Mouse (Mus musculus) forebrain, embryonic 13.5 days (tissue): ENCODE data around the gene Cdc40. TPM values are rescaled to one million over a fixed set of nuclear protein-coding genes. Genes with fewer than 3 reads are reported as not detected.
A peak's percentile ranks its signal among the peaks of the same experiment; 100 is the strongest.

Experiments used
- ATAC-seq: fragments of 200-750 bp; cut with Nextera tagmentation; 2 replicates; pipeline ENCODE4 v1.8.0; 2017
- H3K27ac ChIP-seq: fragments of 300-500 bp; sonication (generic); 2 replicates; pipeline ENCODE4 v1.5.1; 2015; ENCODE audit warnings: inconsistent platforms, mild to moderate bottlenecking, moderate library complexity
- H3K27me3 ChIP-seq: fragments of 300-500 bp; sonication (generic); 2 replicates; pipeline ENCODE4 v1.6.1; 2015; ENCODE audit warnings: mild to moderate bottlenecking, inconsistent platforms
- H3K36me3 ChIP-seq: fragments of 300-500 bp; sonication (generic); 2 replicates; pipeline ENCODE4 v1.6.1; 2015; ENCODE audit warnings: mild to moderate bottlenecking, inconsistent platforms; ENCODE audit not compliant: poor library complexity, severe bottlenecking
- H3K4me1 ChIP-seq: fragments of 300-500 bp; sonication (generic); 2 replicates; pipeline ENCODE4 v1.6.1; 2015; ENCODE audit warnings: inconsistent platforms
- H3K4me2 ChIP-seq: fragments of 300-500 bp; sonication (generic); 2 replicates; pipeline ENCODE4 v1.6.1; 2015; ENCODE audit warnings: inconsistent platforms, mild to moderate bottlenecking, moderate library complexity
- H3K4me3 ChIP-seq: fragments of 300-500 bp; sonication (generic); 2 replicates; pipeline ENCODE4 v1.5.1; 2015; ENCODE audit warnings: mild to moderate bottlenecking, inconsistent platforms
- H3K9ac ChIP-seq: fragments of 300-500 bp; sonication (generic); 2 replicates; pipeline ENCODE4 v1.6.1; 2015; ENCODE audit warnings: mild to moderate bottlenecking, inconsistent platforms
- H3K9me3 ChIP-seq: fragments of 300-500 bp; sonication (generic); replicated peaks from 2 replicates; pipeline ENCODE4 v1.6.1; 2016; ENCODE audit warnings: inconsistent platforms
- WGBS: fragments of 180-500 bp; shearing (Covaris S2); methylation state at CpG from one replicate; pipeline ENCODE4 v1.1.7; 2015; 5-methylcytosine and 5-hydroxymethylcytosine counted together
- polyA plus RNA-seq: library from polyadenylated mRNA; unstranded; fragments of >200 nt; fragmentation: Nextera tagmentation; extraction: Ambion mirVana; gene quantifications from 2 replicates; pipeline ENCODE4 v1.2.1, GENCODE M21; 2015

Gene Cdc40
- polyA plus RNA-seq, 1 experiment from 2014 or later = 33.8 TPM

DNA sequence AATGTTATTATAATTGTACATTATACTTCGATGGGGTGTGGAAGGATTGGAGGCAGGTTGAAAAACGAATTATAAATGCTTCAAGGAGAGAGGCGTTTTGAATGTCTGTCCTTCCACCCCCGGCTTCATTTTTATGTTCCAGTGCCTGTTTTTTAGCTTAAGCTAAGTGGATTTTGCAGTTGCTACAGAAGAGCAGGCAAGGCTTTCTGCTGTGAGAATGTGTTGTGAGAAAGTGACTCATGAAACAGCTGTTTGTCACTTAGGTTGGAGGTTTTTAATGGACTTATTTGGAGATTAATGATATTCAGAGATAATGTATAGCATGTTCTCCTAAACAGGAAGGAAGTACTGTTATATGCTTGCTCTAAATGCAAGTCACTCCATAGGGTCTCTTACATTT lies 6.0 kb upstream of the Cdc40 start:
- 87% methylated on average over 4 of the region's 4 CpGs for WGBS
- H3K4me3 ChIP-seq = no peak overlapping the region
- no peaks in the 10 kb centered on the region for H3K9me3 ChIP-seq
- no peak for ATAC-seq
- H3K36me3 ChIP-seq = 0 out of 2 replicates have a peak, but pooled peaks cover 4% of the 10 kb centered on the region
- H3K4me1 ChIP-seq = peaks cover 11% of the 10 kb centered on the region; the same call in 1 of the 2 replicates
- no peak overlapping the region for H3K4me2 ChIP-seq
- H3K9ac ChIP-seq = no peak overlapping the region
- no peak overlapping the region for H3K27ac ChIP-seq
- no peaks in the 10 kb centered on the region for H3K27me3 ChIP-seq

DNA sequence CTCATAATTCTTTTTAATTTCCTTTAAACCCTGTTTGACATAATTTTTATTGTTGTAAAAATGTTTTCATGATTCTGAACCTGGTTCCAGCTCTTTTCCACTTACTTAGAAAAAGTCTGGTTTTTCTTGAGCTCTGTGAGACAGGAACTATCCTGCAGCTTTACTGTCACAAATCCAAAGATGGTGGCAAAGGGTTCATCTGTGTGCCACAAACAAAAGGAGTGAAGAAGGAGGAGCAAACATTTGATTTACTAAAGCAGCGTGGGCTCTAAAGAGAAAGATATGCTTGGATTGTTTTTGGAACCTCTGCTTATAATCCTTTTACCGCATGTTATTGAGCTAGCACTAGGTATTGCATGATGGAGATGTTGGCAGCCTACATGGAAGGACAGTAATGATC lies 4.2 kb upstream of the Cdc40 start:
- no peak overlapping the region for H3K4me2 ChIP-seq
- 74% methylated on average over 2 of the region's 2 CpGs for WGBS

DNA sequence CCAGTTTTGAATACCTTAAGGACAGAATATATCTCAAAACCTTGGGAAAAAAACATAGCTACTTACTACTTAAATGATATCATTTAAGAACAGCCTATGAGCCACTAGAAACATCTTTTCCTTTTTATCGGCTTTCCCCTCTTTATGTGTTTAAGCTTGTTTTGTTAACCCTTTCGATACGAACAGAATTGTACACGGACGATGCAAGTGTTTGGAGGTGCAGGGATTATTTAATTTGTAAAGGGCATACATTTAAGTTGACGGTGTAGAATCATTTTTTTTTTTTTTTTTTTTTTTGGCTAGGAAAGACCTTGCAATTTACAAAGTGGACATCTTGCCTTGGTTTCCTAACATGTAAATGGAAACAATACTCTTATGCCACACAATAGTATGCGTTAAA lies 2.3 kb upstream of the Cdc40 start:
- peaks cover 26% of the 10 kb centered on the region for H3K4me1 ChIP-seq
- WGBS = 33% methylated on average over 7 of the region's 7 CpGs
- H3K9me3 ChIP-seq = no peaks in the 10 kb centered on the region
- ATAC-seq = no peak
- no peak overlapping the region for H3K9ac ChIP-seq
- no peaks in the 10 kb centered on the region for H3K27me3 ChIP-seq
- no peak overlapping the region for H3K27ac ChIP-seq
- peak overlapping the region; percentile 31 for H3K4me3 ChIP-seq
- no peaks in the 10 kb centered on the region for H3K36me3 ChIP-seq
- H3K4me2 ChIP-seq = peak overlapping the region; percentile 56

More for the DNA sequence above, 4.2 kb upstream of the Cdc40 start:
- Histone ChIP-seq H3K4me3 (no peak overlapping the region), H3K36me3 (no peaks in the 10 kb centered on the region), H3K9ac (no peak overlapping the region), H3K27ac (no peak overlapping the region), H3K27me3 (no peaks in the 10 kb centered on the region), H3K9me3 (no peaks in the 10 kb centered on the region), H3K4me1 (peaks cover 7% of the 10 kb centered on the region; the same call in 1 of the 2 replicates)
- no peak for ATAC-seq

DNA sequence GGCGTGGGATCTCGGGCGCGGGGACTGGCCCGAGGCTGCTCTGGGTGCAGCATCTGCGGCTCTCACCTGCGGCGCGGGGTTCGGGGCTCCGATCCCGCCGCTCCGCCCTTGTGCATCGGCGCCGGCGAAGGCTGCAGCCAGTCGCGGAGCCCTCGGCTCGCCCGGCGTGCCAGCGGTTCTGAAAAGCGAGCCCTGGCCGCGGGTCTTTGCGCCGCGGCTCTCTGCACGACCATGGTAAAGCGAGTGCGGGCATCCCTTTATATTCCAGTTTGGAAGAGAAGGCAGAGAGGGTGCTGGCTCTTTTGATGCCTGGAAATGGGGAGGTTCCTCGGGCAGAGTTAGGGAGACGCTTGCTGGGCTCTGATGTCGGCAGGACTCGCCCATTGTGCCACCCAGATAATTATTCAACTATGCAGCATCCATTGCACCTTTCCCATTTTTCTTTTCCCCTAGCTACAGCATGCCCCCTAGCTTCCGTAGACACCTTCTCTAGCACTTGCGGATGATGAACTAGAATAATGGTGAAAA lies 1.2 kb upstream of the Cdc40 start:
- Histone ChIP-seq H3K36me3 (no peaks in the 10 kb centered on the region), H3K4me3 (peak overlapping the region; percentile 85), H3K9ac (peak overlapping the region; percentile 97), H3K4me2 (peak overlapping the region; percentile 62), H3K9me3 (no peaks in the 10 kb centered on the region), H3K4me1 (peaks cover 28% of the 10 kb centered on the region), H3K27me3 (no peaks in the 10 kb centered on the region), H3K27ac (peak overlapping the region; percentile 99)
- WGBS = 0% methylated on average over 34 of the region's 40 CpGs
- peak; percentile 13 for ATAC-seq

DNA sequence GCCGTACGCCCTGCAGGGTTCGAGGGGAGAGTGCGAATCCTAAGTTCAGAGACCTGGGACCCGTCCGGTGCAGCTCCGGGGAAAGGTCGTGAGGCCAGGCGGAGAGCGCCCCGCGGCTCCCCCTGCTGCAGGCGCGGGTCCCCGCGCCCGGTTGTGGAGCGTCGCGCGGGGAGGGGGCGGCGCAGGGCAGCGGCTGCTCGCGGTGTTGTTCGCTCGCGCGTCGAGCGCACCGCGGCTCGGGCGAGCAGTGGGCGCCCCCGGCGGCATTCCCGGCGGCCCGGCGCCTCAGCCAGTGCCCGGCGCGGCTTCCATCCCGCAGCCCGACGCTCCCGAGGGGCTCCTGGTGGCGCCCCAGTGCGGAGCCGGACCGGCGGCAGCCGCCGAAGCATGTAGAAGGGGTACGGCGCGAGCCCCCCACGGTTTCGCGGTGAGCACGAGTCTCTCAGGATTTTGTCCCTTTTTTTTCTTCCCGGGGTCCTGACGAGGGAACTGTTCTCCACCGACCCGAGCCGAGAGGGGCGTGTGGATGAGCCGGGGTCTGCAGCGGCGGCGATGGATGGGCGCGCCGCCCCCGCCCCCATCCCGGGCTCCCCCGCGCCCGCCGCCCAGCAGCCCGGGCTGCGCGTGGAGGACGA lies 650 bp upstream of the Cdc40 start:
- peak overlapping the region; percentile 97 for H3K9ac ChIP-seq
- peak; percentile 91 for ATAC-seq
- H3K27ac ChIP-seq = peak overlapping the region; percentile 99
- peak overlapping the region; percentile 62 for H3K4me2 ChIP-seq
- peaks cover 28% of the 10 kb centered on the region for H3K4me1 ChIP-seq
- H3K27me3 ChIP-seq = no peaks in the 10 kb centered on the region
- H3K36me3 ChIP-seq = no peaks in the 10 kb centered on the region
- no peaks in the 10 kb centered on the region for H3K9me3 ChIP-seq
- peak overlapping the region; percentile 85 for H3K4me3 ChIP-seq
- under 1% methylated on average over 60 of the region's 87 CpGs for WGBS

DNA sequence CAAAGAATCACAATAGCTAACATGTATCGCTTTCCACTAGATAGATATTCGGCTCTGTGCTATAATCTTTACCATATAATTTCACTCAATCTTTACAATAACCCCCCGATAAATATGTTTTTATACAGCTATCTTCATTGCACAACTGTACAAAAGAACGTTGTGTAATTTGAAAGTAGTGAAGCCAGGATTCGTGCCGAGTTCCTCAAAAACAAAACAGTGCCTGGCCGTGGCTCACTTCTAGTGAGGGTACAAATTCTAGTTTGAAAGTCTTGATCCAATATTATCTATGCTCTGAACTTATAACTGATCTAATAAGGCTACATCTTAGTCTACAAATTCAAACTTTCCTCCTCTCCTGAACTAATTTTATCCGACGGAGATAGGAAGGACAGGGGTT lies 778 bp downstream of the Cdc40 start:
- peak overlapping the region; percentile 86 for H3K9ac ChIP-seq
- no peaks in the 10 kb centered on the region for H3K36me3 ChIP-seq
- peak overlapping the region; percentile 85 for H3K4me3 ChIP-seq
- peaks cover 28% of the 10 kb centered on the region for H3K4me1 ChIP-seq
- H3K27ac ChIP-seq = peak overlapping the region; percentile 65; the same call in 1 of the 2 replicates
- H3K9me3 ChIP-seq = no peaks in the 10 kb centered on the region
- H3K4me2 ChIP-seq = peak overlapping the region; percentile 73
- H3K27me3 ChIP-seq = no peaks in the 10 kb centered on the region
- no peak for ATAC-seq
- WGBS = 15% methylated on average over 9 of the region's 9 CpGs

DNA sequence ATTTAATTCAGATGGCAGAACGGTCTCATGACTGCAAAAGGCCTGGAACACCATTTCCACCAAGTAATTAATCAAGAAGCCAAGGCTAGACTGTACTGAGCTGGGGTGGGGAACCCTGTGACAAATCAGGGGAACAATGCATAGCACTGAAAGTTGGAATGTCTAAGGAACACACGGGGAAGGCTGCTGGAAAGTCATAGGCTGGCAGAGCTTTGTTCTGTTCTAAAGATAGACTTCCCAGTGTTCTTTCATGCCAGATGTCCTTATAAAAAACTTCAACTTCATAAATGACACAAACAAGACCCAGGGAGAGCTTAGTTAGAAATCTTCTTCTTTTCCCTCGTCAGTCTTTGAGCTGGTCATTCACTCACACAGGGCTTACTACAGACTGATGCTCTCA lies 1.9 kb downstream of the Cdc40 start:
- H3K9me3 ChIP-seq = no peaks in the 10 kb centered on the region
- H3K36me3 ChIP-seq = no peaks in the 10 kb centered on the region
- H3K27me3 ChIP-seq = no peaks in the 10 kb centered on the region
- H3K27ac ChIP-seq = no peak overlapping the region
- no peak for ATAC-seq
- no peak overlapping the region for H3K4me3 ChIP-seq
- H3K4me1 ChIP-seq = peaks cover 28% of the 10 kb centered on the region
- H3K4me2 ChIP-seq = 0 out of 2 replicates have a peak overlapping the region, but pooled peaks have one; percentile 4
- 71% methylated on average over 3 of the region's 3 CpGs for WGBS
- H3K9ac ChIP-seq = no peak overlapping the region

DNA sequence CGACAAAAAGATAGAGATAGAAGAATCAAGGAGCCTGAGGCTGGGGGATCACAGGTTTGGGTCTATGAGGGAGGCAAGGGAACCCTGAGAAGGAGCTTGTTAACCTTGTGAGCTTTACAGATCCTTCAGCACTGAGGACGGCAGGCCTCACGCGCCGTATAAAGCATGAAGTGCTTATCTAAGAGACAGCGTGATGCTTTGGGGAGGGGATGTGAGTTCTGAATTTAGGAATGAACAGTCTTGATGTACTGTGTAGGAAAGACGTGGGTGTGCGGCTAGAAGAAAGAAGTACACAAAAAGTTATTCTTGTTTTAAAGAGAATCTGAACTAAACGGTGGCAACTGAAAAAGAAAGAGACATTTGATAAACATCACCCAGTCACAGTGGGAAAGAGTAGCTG lies 3.1 kb downstream of the Cdc40 start:
- no peak overlapping the region for H3K4me3 ChIP-seq
- no peak overlapping the region for H3K4me2 ChIP-seq
- no peak overlapping the region for H3K27ac ChIP-seq
- H3K9me3 ChIP-seq = no peaks in the 10 kb centered on the region
- no peak overlapping the region for H3K9ac ChIP-seq
- 0 out of 2 replicates have a peak, but pooled peaks cover 9% of the 10 kb centered on the region for H3K36me3 ChIP-seq
- no peak for ATAC-seq
- H3K27me3 ChIP-seq = no peaks in the 10 kb centered on the region
- 92% methylated on average over 9 of the region's 9 CpGs for WGBS
- peaks cover 22% of the 10 kb centered on the region for H3K4me1 ChIP-seq

DNA sequence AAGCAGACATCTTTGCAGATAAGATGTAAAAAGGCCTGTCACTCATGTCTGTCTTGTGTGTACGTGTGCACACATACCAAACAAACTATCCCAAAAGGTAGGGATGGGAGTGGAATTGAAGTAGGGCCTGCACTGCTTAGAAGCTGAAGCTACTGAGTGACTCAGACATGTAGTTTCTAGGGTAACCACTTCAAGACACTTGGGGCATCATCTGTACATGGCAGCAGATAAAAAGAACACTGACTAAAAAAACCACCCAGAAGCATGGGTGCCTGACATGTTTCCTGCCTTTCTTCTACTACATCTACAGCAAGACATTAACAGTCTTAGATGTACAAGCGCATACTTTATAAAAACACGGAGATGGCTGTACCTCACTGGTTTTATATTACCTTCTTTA lies 4.9 kb downstream of the Cdc40 start:
- H3K9me3 ChIP-seq = no peaks in the 10 kb centered on the region

DNA sequence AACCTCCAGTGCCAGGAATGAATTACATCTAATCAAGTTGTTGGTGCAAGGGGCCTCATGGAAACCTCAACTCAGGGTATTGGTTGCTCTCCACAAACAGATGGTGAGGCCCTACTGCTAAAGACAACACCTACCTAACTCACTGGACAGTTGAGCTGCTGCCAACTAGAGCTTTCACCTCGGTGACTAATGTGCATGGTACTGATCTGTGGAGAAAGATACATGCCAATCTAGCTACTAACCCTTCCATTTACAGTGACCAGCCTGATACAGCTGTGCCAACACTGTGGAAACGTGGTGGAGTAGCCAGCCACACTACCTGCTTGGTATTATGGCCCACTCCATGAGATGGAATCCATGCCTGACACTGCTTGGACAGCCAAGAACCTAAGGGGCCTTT lies 11.1 kb downstream of the Cdc40 start:
- H3K9ac ChIP-seq = no peak overlapping the region
- H3K4me2 ChIP-seq = no peak overlapping the region
- H3K27me3 ChIP-seq = no peaks in the 10 kb centered on the region
- ATAC-seq = no peak
- no peak overlapping the region for H3K4me3 ChIP-seq
- 98% methylated on average over 2 of the region's 2 CpGs for WGBS
- H3K27ac ChIP-seq = no peak overlapping the region
- H3K9me3 ChIP-seq = no peaks in the 10 kb centered on the region
- peaks cover 13% of the 10 kb centered on the region for H3K36me3 ChIP-seq
- H3K4me1 ChIP-seq = no peaks in the 10 kb centered on the region

More for the DNA sequence above, 4.9 kb downstream of the Cdc40 start:
- 90% methylated on average over 3 of the region's 3 CpGs for WGBS
- no peak overlapping the region for H3K4me2 ChIP-seq
- ATAC-seq = no peak
- 0 out of 2 replicates have a peak, but pooled peaks cover 9% of the 10 kb centered on the region for H3K36me3 ChIP-seq
- no peak overlapping the region for H3K9ac ChIP-seq
- H3K27ac ChIP-seq = no peak overlapping the region
- H3K27me3 ChIP-seq = no peaks in the 10 kb centered on the region
- peaks cover 22% of the 10 kb centered on the region for H3K4me1 ChIP-seq
- no peak overlapping the region for H3K4me3 ChIP-seq

DNA sequence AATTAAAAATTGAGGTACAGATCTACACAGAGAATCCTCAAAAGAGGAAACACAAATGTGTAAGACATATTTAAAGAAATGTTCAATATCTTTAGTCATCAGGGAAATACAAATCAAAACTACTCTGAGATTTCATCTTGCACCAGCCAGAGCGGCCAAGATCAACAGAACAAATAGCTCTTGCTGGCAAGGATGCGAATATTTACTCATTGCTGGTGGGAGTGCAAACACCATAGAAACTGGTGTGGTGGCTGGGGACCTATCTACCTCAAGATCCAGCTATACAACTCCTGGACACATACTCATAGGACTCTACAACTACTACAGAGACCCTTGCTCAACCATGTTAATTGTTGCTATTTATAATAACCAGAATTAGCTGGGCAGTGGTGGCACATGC lies 11.8 kb downstream of the Cdc40 start:
- no peak overlapping the region for H3K4me2 ChIP-seq
- no peaks in the 10 kb centered on the region for H3K27me3 ChIP-seq
- no peak overlapping the region for H3K27ac ChIP-seq
- peaks cover 17% of the 10 kb centered on the region for H3K36me3 ChIP-seq
- 89% methylated on average over 2 of the region's 2 CpGs for WGBS
- no peak for ATAC-seq
- H3K9me3 ChIP-seq = no peaks in the 10 kb centered on the region
- no peaks in the 10 kb centered on the region for H3K4me1 ChIP-seq
- H3K4me3 ChIP-seq = no peak overlapping the region
- H3K9ac ChIP-seq = no peak overlapping the region

DNA sequence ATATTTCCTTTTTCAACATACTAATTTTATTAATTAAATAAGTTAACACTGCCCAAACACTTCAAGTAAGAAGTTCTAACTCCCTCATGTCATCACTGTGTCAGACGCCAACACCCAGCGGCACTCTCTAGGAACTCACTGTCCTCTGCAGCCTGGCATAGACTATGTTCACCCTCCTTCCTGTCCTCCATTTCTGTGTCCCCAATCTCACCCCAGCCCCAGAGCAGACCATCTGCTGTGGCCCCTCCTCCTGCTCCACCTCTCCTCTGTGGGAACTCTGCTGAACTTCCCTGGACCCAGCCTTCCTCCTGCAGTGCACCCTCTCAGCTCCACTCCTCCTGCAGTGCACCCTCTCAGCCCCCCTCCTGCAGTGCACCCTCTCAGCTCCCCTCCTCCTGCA lies 15.0 kb downstream of the Cdc40 start:
- Histone ChIP-seq H3K9me3 (peaks cover 5% of the 10 kb centered on the region; the same call in 1 of the 2 replicates), H3K9ac (no peak overlapping the region), H3K27me3 (no peaks in the 10 kb centered on the region), H3K4me3 (no peak overlapping the region), H3K27ac (no peak overlapping the region), H3K4me1 (no peaks in the 10 kb centered on the region), H3K36me3 (peaks cover 34% of the 10 kb centered on the region), H3K4me2 (no peak overlapping the region)
- 96% methylated on average over 2 of the region's 2 CpGs for WGBS
- no peak for ATAC-seq

DNA sequence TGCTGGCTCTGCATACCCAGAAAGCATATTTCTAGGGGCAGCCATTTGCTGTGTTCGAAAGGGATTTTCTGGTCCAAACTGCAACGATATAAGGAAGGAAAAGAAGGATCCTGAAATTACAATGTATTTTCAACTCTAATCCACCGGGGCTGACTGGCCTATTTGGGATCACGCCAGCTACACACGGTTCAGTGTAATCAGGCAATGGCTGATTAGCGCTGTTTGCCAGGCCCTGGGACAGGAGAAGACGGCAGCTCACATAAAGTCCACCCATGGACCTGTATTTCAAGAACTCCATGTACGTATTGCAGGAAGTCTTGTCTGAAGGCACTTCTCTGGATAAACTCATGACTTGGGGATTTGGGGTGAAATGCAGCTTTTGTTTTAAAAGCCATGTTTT lies 25.5 kb downstream of the Cdc40 start:
- Histone ChIP-seq H3K27me3 (no peaks in the 10 kb centered on the region), H3K9ac (no peak overlapping the region), H3K4me2 (no peak overlapping the region), H3K4me1 (peaks cover 6% of the 10 kb centered on the region), H3K4me3 (no peak overlapping the region), H3K36me3 (no peaks in the 10 kb centered on the region), H3K9me3 (no peaks in the 10 kb centered on the region), H3K27ac (no peak overlapping the region)
- WGBS = 63% methylated on average over 8 of the region's 8 CpGs
- no peak for ATAC-seq
